ENCODE assay signal across 23 mouse cellular contexts in genomic region chr9:22139746-22140145, GRCm38 (mm10). TPM values are rescaled to one million over a fixed set of nuclear protein-coding genes. Genes with fewer than 3 reads are reported as not detected.
DNase-seq lines count a peak whose midpoint lies in the region; ATAC-seq and TF ChIP-seq lines count a peak whose summit lies in the region.
"Had no signal": no experiment of that assay in that cellular context is flagged by ENCODE, and none has a peak within 500 bp of the region (broad histone marks: within the 10 kb centered on the region; RNA-seq: fewer than 3 reads in every experiment).

No protein-coding gene starts in this region.

- no peaks in the 10 kb centered on the region for H3K36me3 ChIP-seq in forebrain, embryonic 10.5 days (replicated peaks)
- H3K36me3 ChIP-seq in limb, embryonic 10.5 days = no peaks in the 10 kb centered on the region
- no peaks in the 10 kb centered on the region for H3K36me3 ChIP-seq in midbrain, postnatal 0 days (ENCODE audit: insufficient read depth, low read length)
- H3K36me3 ChIP-seq: embryonic facial prominence, embryonic 10.5 days; G1E; heart, embryonic 13.5 days; hindbrain, embryonic 13.5 days had no signal

- TF ChIP-seq CTCF in midbrain, postnatal 0 days (IDR thresholded peaks at IDR 0.05) = no peak

- H3K4me2 ChIP-seq in midbrain, postnatal 0 days (ENCODE audit: low read depth, low read length, poor library complexity, severe bottlenecking) = no peak overlapping the region
- H3K4me2 ChIP-seq: heart, embryonic 13.5 days; hindbrain, embryonic 13.5 days had no signal

- ATAC-seq in cerebellum, adult (ENCODE audit: insufficient number of reproducible peaks, low FRiP score, low TSS enrichment) = peak; percentile 78
- no peak for ATAC-seq in midbrain, postnatal 0 days (ENCODE audit: low FRiP score)
- ATAC-seq: CD4-positive, CD25-positive, alpha-beta regulatory T cell, adult 4 months; forebrain, embryonic 14.5 days; hindbrain, postnatal 0 days had no signal

- DNase-seq in cerebellum, postnatal 4 days (ENCODE audit: low spot score in 2 of 2) = no peak
- peak; percentile 81 for DNase-seq in cerebellum, adult 9-10 months
- DNase-seq in cerebellum, postnatal 25 days = peak; percentile 71 to 81
- DNase-seq in forebrain, embryonic 10.5 days (ENCODE audit: extremely low spot score, low spot score) = no peak
- no peak for DNase-seq in limb, embryonic 10.5 days (ENCODE audit: low spot score)
- DNase-seq in midbrain, postnatal 0 days (ENCODE audit: low spot score) = no peak
- DNase-seq: adrenal gland, postnatal 14 days; B cell, adult 2 months; gastrocnemius, adult 2 months; gastrocnemius, postnatal 25 days; heart, adult 11 months; heart, postnatal 4 days; kidney, adult 11 months; kidney, adult 9 months had no signal

- no peaks in the 10 kb centered on the region for H3K9me3 ChIP-seq in forebrain, embryonic 10.5 days
- no peaks in the 10 kb centered on the region for H3K9me3 ChIP-seq in limb, embryonic 10.5 days (replicated peaks)
- no peaks in the 10 kb centered on the region for H3K9me3 ChIP-seq in midbrain, postnatal 0 days (ENCODE audit: low read length)
- H3K9me3 ChIP-seq: heart, embryonic 13.5 days; hindbrain, embryonic 13.5 days had no signal

- peaks cover 15% of the 10 kb centered on the region for H3K4me1 ChIP-seq in forebrain, embryonic 10.5 days
- peaks cover 14% of the 10 kb centered on the region for H3K4me1 ChIP-seq in limb, embryonic 10.5 days
- H3K4me1 ChIP-seq in midbrain, postnatal 0 days (ENCODE audit: insufficient read depth, low read length) = no peaks in the 10 kb centered on the region

- 91% methylated on average over 5 of the region's 5 CpGs for WGBS in forebrain, embryonic 10.5 days
- 90% methylated on average over 5 of the region's 5 CpGs for WGBS in limb, embryonic 10.5 days
- 89% methylated on average over 5 of the region's 5 CpGs for WGBS in midbrain, postnatal 0 days

- H3K27ac ChIP-seq in forebrain, embryonic 10.5 days = no peak overlapping the region
- H3K27ac ChIP-seq in limb, embryonic 10.5 days = no peak overlapping the region
- H3K27ac ChIP-seq in midbrain, postnatal 0 days (ENCODE audit: low read depth, low read length) = no peak overlapping the region
- H3K27ac ChIP-seq: embryonic facial prominence, embryonic 10.5 days; gastrocnemius, adult 2 months; heart, embryonic 13.5 days; hindbrain, embryonic 13.5 days; hindbrain, postnatal 0 days had no signal

- peaks cover 29% of the 10 kb centered on the region for H3K27me3 ChIP-seq in forebrain, embryonic 10.5 days (ENCODE audit: poor library complexity, severe bottlenecking)
- H3K27me3 ChIP-seq in limb, embryonic 10.5 days (ENCODE audit: low read depth, poor library complexity, severe bottlenecking) = peaks cover 27% of the 10 kb centered on the region
- no peaks in the 10 kb centered on the region for H3K27me3 ChIP-seq in midbrain, postnatal 0 days (ENCODE audit: insufficient read depth, low read length)

- no peak overlapping the region for H3K4me3 ChIP-seq in forebrain, embryonic 10.5 days
- H3K4me3 ChIP-seq in limb, embryonic 10.5 days = no peak overlapping the region
- no peak overlapping the region for H3K4me3 ChIP-seq in midbrain, postnatal 0 days (ENCODE audit: low read depth, low read length)
- H3K4me3 ChIP-seq: embryonic facial prominence, embryonic 10.5 days; gastrocnemius, adult 2 months; heart, embryonic 13.5 days; hindbrain, embryonic 13.5 days had no signal

- H3K9ac ChIP-seq in midbrain, postnatal 0 days (replicated peaks; ENCODE audit: low read length, poor library complexity, severe bottlenecking) = no peak overlapping the region
- H3K9ac ChIP-seq: heart, embryonic 13.5 days; hindbrain, embryonic 13.5 days had no signal

RNA-seq across cellular contexts. Expression of gene Acp5, which starts 4.2 kb away (rescaled TPM):
- polyA plus RNA-seq in forebrain, embryonic 10.5 days (2016; fragmentation: Nextera tagmentation; extraction: Ambion mirVana) = 19.2 and 26.1 TPM in 2 replicates
- polyA plus RNA-seq in limb, embryonic 10.5 days (2016; fragmentation: Nextera tagmentation; extraction: Ambion mirVana) = 16.7 and 22.9 TPM in 2 replicates
- 1.0 and 2.9 TPM in 2 replicates for total RNA-seq in midbrain, postnatal 0 days (2014; rRNA removed)
- 0.47 and 0.79 TPM in 2 replicates for polyA plus RNA-seq in midbrain, postnatal 0 days (2015; fragmentation: Nextera tagmentation; extraction: Ambion mirVana)

RNA-seq across cellular contexts. Expression of gene Pigyl, which starts 16.9 kb away (rescaled TPM):
- polyA plus RNA-seq in forebrain, embryonic 10.5 days (2016; fragmentation: Nextera tagmentation; extraction: Ambion mirVana) = 53.3 and 56.9 TPM in 2 replicates
- polyA plus RNA-seq in limb, embryonic 10.5 days (2016; fragmentation: Nextera tagmentation; extraction: Ambion mirVana) = 47.1 and 47.3 TPM in 2 replicates
- 27.0 and 40.8 TPM in 2 replicates for total RNA-seq in midbrain, postnatal 0 days (2014; rRNA removed)
- polyA plus RNA-seq in midbrain, postnatal 0 days (2015; fragmentation: Nextera tagmentation; extraction: Ambion mirVana) = 120 and 122 TPM in 2 replicates

RNA-seq across cellular contexts. Expression of gene Elof1, which starts 22.8 kb away (rescaled TPM):
- 250 and 254 TPM in 2 replicates for polyA plus RNA-seq in forebrain, embryonic 10.5 days (2016; fragmentation: Nextera tagmentation; extraction: Ambion mirVana)
- 233 and 257 TPM in 2 replicates for polyA plus RNA-seq in limb, embryonic 10.5 days (2016; fragmentation: Nextera tagmentation; extraction: Ambion mirVana)
- total RNA-seq in midbrain, postnatal 0 days (2014; rRNA removed) = 129 and 132 TPM in 2 replicates
- polyA plus RNA-seq in midbrain, postnatal 0 days (2015; fragmentation: Nextera tagmentation; extraction: Ambion mirVana) = 161 and 178 TPM in 2 replicates

RNA-seq across cellular contexts. Expression of gene Cnn1, which starts 40.7 kb away (rescaled TPM):
- polyA plus RNA-seq in forebrain, embryonic 10.5 days (2016; fragmentation: Nextera tagmentation; extraction: Ambion mirVana) = 0.46 and 1.0 TPM in 2 replicates
- 0.89 and 2.4 TPM in 2 replicates for polyA plus RNA-seq in limb, embryonic 10.5 days (2016; fragmentation: Nextera tagmentation; extraction: Ambion mirVana)
- 1.2 and 1.3 TPM in 2 replicates for total RNA-seq in midbrain, postnatal 0 days (2014; rRNA removed)
- polyA plus RNA-seq in midbrain, postnatal 0 days (2015; fragmentation: Nextera tagmentation; extraction: Ambion mirVana) = 0.77 and 0.92 TPM in 2 replicates
- polyA plus RNA-seq: G1E had no signal

RNA-seq across cellular contexts. Expression of gene Zfp872, which starts 48.1 kb away (rescaled TPM):
- 0.18 and 0.32 TPM in 2 replicates for polyA plus RNA-seq in forebrain, embryonic 10.5 days (2016; fragmentation: Nextera tagmentation; extraction: Ambion mirVana)
- polyA plus RNA-seq in limb, embryonic 10.5 days (2016; fragmentation: Nextera tagmentation; extraction: Ambion mirVana) = 0.10 and 0.18 TPM in 2 replicates
- 0.22 and 2.0 TPM in 2 replicates for total RNA-seq in midbrain, postnatal 0 days (2014; rRNA removed)
- polyA plus RNA-seq in midbrain, postnatal 0 days (2015; fragmentation: Nextera tagmentation; extraction: Ambion mirVana) = 0.29 and 0.31 TPM in 2 replicates
- total RNA-seq: gastrocnemius, adult 2 months had no signal
- polyA plus RNA-seq: CD4-positive, CD25-positive, alpha-beta regulatory T cell, adult 4 months; G1E; heart, postnatal 0 days had no signal

Comparison
In these comparisons a context has a peak if more than half of its experiments do, and no peak if none do; other contexts are left out.
1. DNase-seq: peak in cerebellum, adult 9-10 months (single experiment) and cerebellum, postnatal 25 days (2 of 2); none in cerebellum, postnatal 4 days (0 of 2), forebrain, embryonic 10.5 days (single experiment), limb, embryonic 10.5 days (single experiment) and midbrain, postnatal 0 days (single experiment).